Mouse (Mus musculus): ENCODE measurements at regions not wholly inside any gene's neighbourhood (a gene's known extent, or its start where the extent isn't known, plus 50 kb on each side); places are given as distances from the start of the nearest gene placed in this dataset.
A peak's percentile ranks its signal among the peaks of the same experiment; 100 is the strongest.

DNA sequence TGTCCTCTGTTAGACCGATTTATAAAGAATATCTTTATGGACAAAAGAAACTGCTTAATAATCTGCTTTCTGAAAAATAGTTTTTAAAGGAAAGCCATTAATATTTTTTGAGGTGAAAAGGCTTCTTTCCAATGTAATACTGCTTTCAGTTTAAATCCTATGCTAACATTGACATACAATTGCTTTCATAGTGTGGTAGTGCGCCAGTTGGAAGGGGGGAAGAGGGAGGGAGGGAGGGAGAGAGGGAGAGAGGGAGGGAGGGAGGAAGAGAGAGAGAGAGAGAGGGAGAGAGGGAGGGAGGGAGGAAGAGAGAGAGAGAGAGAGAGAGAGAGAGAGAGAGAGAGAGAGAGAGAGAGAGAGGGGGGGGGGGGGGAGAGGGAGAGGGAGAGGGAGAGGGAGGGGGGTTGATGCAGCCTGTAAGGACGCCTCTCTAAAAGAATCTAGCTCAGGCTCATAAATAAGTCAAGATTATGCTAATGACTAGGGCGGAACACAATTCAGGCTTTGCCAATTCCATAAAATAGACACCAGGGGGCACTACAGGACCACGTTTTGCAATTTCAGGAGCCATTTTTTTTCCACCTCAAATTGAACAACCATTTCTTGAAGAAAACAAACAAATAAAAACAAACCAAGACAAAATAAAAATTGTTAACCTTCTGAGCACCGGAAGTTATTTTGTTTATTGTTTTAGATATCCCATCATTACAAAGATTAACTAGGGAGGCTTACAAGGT is 223.6 kb upstream of the Nfe2l3 start:
- DNase-seq (ENCODE audit: low spot score), result peak; percentile 82

DNA sequence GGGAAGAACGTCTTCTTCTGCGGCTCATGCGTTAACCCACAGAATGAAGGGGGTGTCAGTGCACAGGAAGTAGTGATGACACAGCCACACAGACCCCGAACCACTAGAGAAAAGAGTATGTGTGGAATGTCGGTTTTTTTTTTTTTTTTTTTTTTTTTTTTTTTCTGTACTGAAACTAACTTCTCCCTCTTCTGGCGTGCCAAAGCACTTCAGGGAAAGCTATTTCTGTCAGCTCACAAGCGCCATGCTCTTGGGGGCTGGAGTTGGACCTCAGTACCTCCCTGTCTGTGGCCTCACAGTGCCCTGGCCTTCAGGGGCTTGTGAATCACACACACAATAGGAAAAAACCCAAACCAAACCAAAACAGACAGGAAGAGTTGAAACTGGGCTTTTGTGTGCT is 221.1 kb upstream of the Nfe2l3 start:
- DNase-seq (ENCODE audit: low spot score), result no peak

GRCm38 (mm10) chr6:51212216-51212615 is 220.3 kb upstream of the Nfe2l3 start:
- no peak for DNase-seq (ENCODE audit: low spot score)

- DNase-seq (ENCODE audit: low spot score), result no peak
Observed at GRCm38 (mm10) chr6:51215371-51215770, 217.1 kb upstream of the Nfe2l3 start.

- peak; percentile 8 for DNase-seq (ENCODE audit: low spot score)
Observed at GRCm38 (mm10) chr6:51216472-51216871, 216.0 kb upstream of the Nfe2l3 start.

DNA sequence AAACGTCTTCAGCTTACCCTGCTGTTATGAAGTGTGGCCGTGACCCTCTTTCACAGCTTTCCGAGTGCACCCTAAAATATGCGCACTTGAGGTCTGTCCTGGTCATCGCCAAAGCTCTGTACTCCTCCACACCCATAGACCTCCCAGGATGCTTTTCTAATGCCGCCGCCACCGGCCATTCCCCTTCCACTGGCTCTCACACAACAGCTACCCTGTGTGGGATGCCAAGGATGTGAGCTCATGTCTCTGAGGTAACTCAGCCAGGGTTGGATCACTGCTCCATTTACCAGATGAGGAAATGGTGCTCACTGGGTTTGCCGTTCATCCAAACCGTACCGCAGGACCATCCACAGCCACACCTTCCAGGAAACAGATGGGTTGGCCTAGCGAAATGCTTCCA is 212.8 kb upstream of the Nfe2l3 start:
- DNase-seq (ENCODE audit: low spot score), result no peak

DNA sequence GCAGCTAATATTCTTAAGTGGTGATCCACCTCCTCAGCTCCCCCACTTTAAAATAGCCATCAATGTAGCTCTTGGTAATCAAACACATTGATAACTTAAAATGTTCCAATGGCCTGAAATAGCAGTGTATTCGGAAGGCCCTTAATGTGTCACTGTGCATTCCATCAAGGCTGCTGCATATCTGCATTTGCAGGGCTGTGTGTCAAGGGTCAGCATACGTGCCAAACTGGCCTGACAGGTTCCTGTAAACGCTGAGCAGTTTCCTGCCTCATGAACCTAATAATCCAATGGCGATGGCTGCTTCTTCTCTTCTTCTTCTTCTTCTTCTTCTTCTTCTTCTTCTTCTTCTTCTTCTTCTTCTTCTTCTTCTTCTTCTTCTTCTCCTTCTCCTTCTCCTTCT is 211.7 kb upstream of the Nfe2l3 start:
- no peak for DNase-seq (ENCODE audit: low spot score)

GRCm38 (mm10) chr6:51236077-51236740 is 196.3 kb upstream of the Nfe2l3 start:
- no peak for DNase-seq (ENCODE audit: low spot score)

- DNase-seq (ENCODE audit: low spot score), result no peak
Observed at GRCm38 (mm10) chr6:51240039-51240438, 192.4 kb upstream of the Nfe2l3 start.

DNA sequence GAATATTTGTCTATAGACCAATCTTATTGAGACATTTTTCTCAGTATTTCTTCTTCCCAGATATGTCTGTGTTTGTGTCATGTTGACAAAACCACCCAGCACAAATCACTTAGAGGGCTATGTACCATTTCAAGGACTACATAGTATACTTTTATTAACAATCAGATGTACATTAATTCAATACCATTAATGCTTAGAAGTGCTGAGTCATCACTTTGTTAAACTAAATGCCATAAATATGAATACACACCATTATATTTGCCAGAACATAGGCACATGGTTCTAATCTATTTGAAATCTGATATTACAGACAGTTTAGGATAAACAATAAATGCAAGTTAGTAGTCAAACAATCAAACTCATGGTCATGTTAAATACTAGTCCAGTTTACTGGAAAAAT is 182.2 kb upstream of the Nfe2l3 start:
- DNase-seq (ENCODE audit: low spot score), result no peak

- DNase-seq (ENCODE audit: low spot score), result no peak
Observed at GRCm38 (mm10) chr6:51251432-51251831, 181.0 kb upstream of the Nfe2l3 start.

GRCm38 (mm10) chr6:51252721-51253120 is 179.7 kb upstream of the Nfe2l3 start:
- no peak for DNase-seq (ENCODE audit: low spot score)

GRCm38 (mm10) chr6:51256631-51257030 is 175.8 kb upstream of the Nfe2l3 start:
- DNase-seq (ENCODE audit: low spot score), result no peak

DNA sequence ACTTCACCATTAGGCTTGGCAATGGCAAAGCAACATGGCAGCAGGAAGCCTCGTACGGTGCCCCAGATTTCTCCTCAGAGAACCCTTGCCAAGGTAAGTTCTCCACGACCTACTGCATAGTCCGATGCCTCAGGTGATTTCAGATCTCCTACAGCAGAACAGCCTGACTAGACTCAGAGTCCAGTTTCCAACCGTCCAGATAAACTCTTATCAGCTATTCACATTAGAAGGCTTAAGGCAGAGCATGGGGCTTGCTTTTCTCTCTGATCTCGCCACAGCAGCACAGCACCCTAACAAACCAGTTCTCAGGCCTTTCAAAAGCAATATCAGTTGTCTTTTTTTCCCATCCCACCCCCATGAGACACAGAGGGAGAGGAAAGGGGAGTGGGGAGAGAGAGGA is 174.9 kb upstream of the Nfe2l3 start:
- DNase-seq (ENCODE audit: low spot score), result no peak

GRCm38 (mm10) chr6:51258304-51258703 is 174.2 kb upstream of the Nfe2l3 start:
- no peak for DNase-seq (ENCODE audit: low spot score)

- DNase-seq (ENCODE audit: low spot score), result no peak
Observed at GRCm38 (mm10) chr6:51263595-51263994, 168.9 kb upstream of the Nfe2l3 start.

DNA sequence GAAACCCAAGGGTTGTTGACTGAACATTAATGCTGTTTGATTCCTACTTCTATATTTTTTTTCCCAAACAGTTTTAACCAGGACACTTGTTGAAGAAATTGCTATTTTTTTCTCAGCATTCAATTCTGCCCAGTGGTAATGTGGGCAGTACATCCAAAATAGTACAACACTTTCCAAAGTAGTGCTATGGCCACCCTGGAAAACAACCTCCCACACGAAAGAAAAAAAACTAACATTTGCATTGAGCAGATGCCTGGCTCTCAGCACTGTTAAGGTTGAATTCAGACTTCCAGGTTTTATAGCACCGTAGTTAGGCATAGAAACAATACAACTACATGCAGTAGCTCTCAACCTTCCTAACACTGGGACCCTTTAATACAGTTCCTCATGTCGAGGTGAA is 167.1 kb upstream of the Nfe2l3 start:
- no peak for DNase-seq (ENCODE audit: low spot score)

DNA sequence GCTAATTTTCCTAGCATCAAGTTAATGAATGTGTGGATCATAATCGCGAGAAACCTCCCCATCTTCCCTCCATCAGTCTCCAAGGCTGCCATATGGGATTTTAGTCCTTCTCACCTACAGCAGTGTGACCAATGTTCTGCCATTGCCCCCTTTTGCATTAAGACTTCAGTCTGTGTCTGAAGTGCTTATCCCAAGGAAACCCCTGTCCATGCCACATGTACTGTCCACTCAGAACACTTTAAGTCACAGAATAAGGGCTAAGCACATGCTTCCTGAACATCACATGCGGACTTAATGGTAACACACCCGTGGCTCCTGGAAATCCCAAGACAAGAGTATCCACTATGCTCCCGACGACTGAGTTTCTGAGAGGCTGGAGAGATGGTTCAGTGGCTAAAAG is 165.7 kb upstream of the Nfe2l3 start:
- no peak for DNase-seq (ENCODE audit: low spot score)

GRCm38 (mm10) chr6:51267888-51268287 is 164.6 kb upstream of the Nfe2l3 start:
- DNase-seq (ENCODE audit: low spot score), result no peak

- no peak for DNase-seq (ENCODE audit: low spot score)
Observed at GRCm38 (mm10) chr6:51268931-51269330, 163.5 kb upstream of the Nfe2l3 start.

- DNase-seq (ENCODE audit: low spot score), result no peak
Observed at GRCm38 (mm10) chr6:51269617-51270016, 162.9 kb upstream of the Nfe2l3 start.

GRCm38 (mm10) chr6:51270216-51271127 is 162.0 kb upstream of the Nfe2l3 start:
- DNase-seq (ENCODE audit: low spot score), result no peak

DNA sequence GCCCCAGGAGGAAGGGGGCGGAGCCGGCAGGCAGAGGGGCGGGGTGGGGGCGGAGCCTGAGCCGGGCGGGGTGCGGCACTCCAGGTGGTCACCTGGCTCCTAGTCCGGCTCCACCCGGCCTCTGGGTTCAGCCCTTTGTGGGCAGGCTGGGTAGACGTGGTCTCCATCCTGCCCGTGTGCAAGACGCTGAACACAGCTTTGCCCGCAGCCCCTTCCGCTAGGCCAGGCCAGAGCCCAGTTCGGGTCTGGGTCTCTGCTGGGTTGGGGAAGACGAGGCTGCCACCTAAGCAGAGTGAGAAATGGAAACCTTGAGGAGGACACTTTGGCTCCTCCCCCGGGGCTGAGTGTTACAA is 161.4 kb upstream of the Nfe2l3 start:
- DNase-seq (ENCODE audit: low spot score), result no peak
